Mouse (Mus musculus): ENCODE measurements at regions not wholly inside any gene's neighbourhood (a gene's known extent, or its start where the extent isn't known, plus 50 kb on each side); places are given as distances from the start of the nearest gene placed in this dataset.

GRCm38 (mm10) chr13:118981196-118981810 is 311.7 kb downstream of the Fgf10 start:
- in situ Hi-C loops (cut with MboI; ENCODE audit: low pct_unique_long_range_greater_than_20kb) = no loop called here
- no peaks in the 10 kb centered on the region for H3K27me3 ChIP-seq
- DNase-seq (ENCODE audit: low read depth, low spot score) (no peak), ATAC-seq (no peak)
- POLR2A ChIA-PET = no interaction called here
- no peak for TF ChIP-seq CTCF (IDR thresholded peaks at IDR 0.05)
- CTCF ChIA-PET = interaction anchor here (1.5 kb wide), 1 partner anchor 13 kb away, joined by 4 read pairs; no protein-coding TSS in a partner anchor

- TF ChIP-seq CTCF (IDR thresholded peaks at IDR 0.05) = no peak
- no peaks in the 10 kb centered on the region for H3K27me3 ChIP-seq
- ATAC-seq (no peak), DNase-seq (ENCODE audit: low read depth, low spot score) (no peak)
- in situ Hi-C loops (cut with MboI; ENCODE audit: low pct_unique_long_range_greater_than_20kb) = no loop called here
- ChIA-PET POLR2A (no interaction called here), CTCF (no interaction called here)
Measured at GRCm38 (mm10) chr13:118985285-118985684, 315.7 kb downstream of the Fgf10 start.

- TF ChIP-seq CTCF (IDR thresholded peaks at IDR 0.05) = no peak
- in situ Hi-C loops (cut with MboI; ENCODE audit: low pct_unique_long_range_greater_than_20kb) = no loop called here
- H3K27me3 ChIP-seq = no peaks in the 10 kb centered on the region
- CTCF ChIA-PET = no interaction called here
- no peak for DNase-seq (ENCODE audit: low read depth, low spot score)
- POLR2A ChIA-PET = no interaction called here
- ATAC-seq = no peak
Measured at GRCm38 (mm10) chr13:119025305-119025975, 355.8 kb downstream of the Fgf10 start.

- ATAC-seq (no peak), DNase-seq (ENCODE audit: low read depth, low spot score) (no peak)
- in situ Hi-C loops (cut with MboI; ENCODE audit: low pct_unique_long_range_greater_than_20kb) = no loop called here
- no peak for TF ChIP-seq CTCF (IDR thresholded peaks at IDR 0.05)
- CTCF ChIA-PET = no interaction called here
- POLR2A ChIA-PET = no interaction called here
- no peaks in the 10 kb centered on the region for H3K27me3 ChIP-seq
Measured at GRCm38 (mm10) chr13:119039616-119040015, 370.0 kb downstream of the Fgf10 start.

- in situ Hi-C loops (cut with MboI; ENCODE audit: low pct_unique_long_range_greater_than_20kb) = no loop called here
- H3K27me3 ChIP-seq = no peaks in the 10 kb centered on the region
- DNase-seq (ENCODE audit: low read depth, low spot score) = no peak
- ATAC-seq = no peak
- no peak for TF ChIP-seq CTCF (IDR thresholded peaks at IDR 0.05)
- ChIA-PET POLR2A (no interaction called here), CTCF (no interaction called here)
Measured at GRCm38 (mm10) chr13:119045112-119045511, 375.5 kb downstream of the Fgf10 start.

- in situ Hi-C loops (cut with MboI; ENCODE audit: low pct_unique_long_range_greater_than_20kb) = no loop called here
- ATAC-seq (no peak), DNase-seq (ENCODE audit: low read depth, low spot score) (no peak)
- no peak for TF ChIP-seq CTCF (IDR thresholded peaks at IDR 0.05)
- no peaks in the 10 kb centered on the region for H3K27me3 ChIP-seq
- POLR2A ChIA-PET = no interaction called here
- CTCF ChIA-PET = no interaction called here
Measured at GRCm38 (mm10) chr13:119068745-119069580, 359.4 kb upstream of the Paip1 start.

- no peak for ATAC-seq
- ChIA-PET CTCF (no interaction called here), POLR2A (no interaction called here)
- in situ Hi-C loops (cut with MboI; ENCODE audit: low pct_unique_long_range_greater_than_20kb) = no loop called here
- H3K27me3 ChIP-seq = no peaks in the 10 kb centered on the region
- no peak for DNase-seq (ENCODE audit: low read depth, low spot score)
- no peak for TF ChIP-seq CTCF (IDR thresholded peaks at IDR 0.05)
Measured at GRCm38 (mm10) chr13:119069581-119069936, 358.8 kb upstream of the Paip1 start.

- no peak for ATAC-seq
Measured at GRCm38 (mm10) chr13:119079243-119079642, 349.2 kb upstream of the Paip1 start.

GRCm38 (mm10) chr13:119081691-119082090 is 346.7 kb upstream of the Paip1 start:
- ChIA-PET POLR2A (no interaction called here), CTCF (no interaction called here)
- TF ChIP-seq CTCF (IDR thresholded peaks at IDR 0.05) = no peak
- in situ Hi-C loops (cut with MboI; ENCODE audit: low pct_unique_long_range_greater_than_20kb) = no loop called here
- H3K27me3 ChIP-seq = no peaks in the 10 kb centered on the region
- DNase-seq (ENCODE audit: low read depth, low spot score) = no peak
- ATAC-seq = no peak

More at GRCm38 (mm10) chr13:119079243-119079642, 349.2 kb upstream of the Paip1 start:
- H3K27me3 ChIP-seq = no peaks in the 10 kb centered on the region
- in situ Hi-C loops (cut with MboI; ENCODE audit: low pct_unique_long_range_greater_than_20kb) = no loop called here
- POLR2A ChIA-PET = no interaction called here
- no peak for TF ChIP-seq CTCF (IDR thresholded peaks at IDR 0.05)
- CTCF ChIA-PET = no interaction called here
- no peak for DNase-seq (ENCODE audit: low read depth, low spot score)

GRCm38 (mm10) chr13:119117906-119118305 is 310.5 kb upstream of the Paip1 start:
- TF ChIP-seq CTCF (IDR thresholded peaks at IDR 0.05) = no peak
- ChIA-PET POLR2A (interaction anchor here (0.6 kb wide), 1 partner anchor 322 kb away, joined by 4 read pairs; no protein-coding TSS in a partner anchor), CTCF (no interaction called here)
- peak; percentile 44 for ATAC-seq
- DNase-seq (ENCODE audit: low read depth, low spot score) = no peak
- no peaks in the 10 kb centered on the region for H3K27me3 ChIP-seq
- in situ Hi-C loops (cut with MboI; ENCODE audit: low pct_unique_long_range_greater_than_20kb) = no loop called here

GRCm38 (mm10) chr13:119118382-119118781 is 310.0 kb upstream of the Paip1 start:
- ATAC-seq (peak; percentile 73), DNase-seq (ENCODE audit: low read depth, low spot score) (no peak)
- TF ChIP-seq CTCF (IDR thresholded peaks at IDR 0.05) = no peak
- POLR2A ChIA-PET = interaction anchor here (0.6 kb wide), 1 partner anchor 322 kb away, joined by 4 read pairs; no protein-coding TSS in a partner anchor
- H3K27me3 ChIP-seq = no peaks in the 10 kb centered on the region
- in situ Hi-C loops (cut with MboI; ENCODE audit: low pct_unique_long_range_greater_than_20kb) = no loop called here
- CTCF ChIA-PET = no interaction called here

Measured in Patski (cell line).